Mouse (Mus musculus) megakaryocyte-erythroid progenitor cell, adult 5-6 weeks (primary cell): ENCODE results near the gene Vangl1. TPM values are rescaled to one million over a fixed set of nuclear protein-coding genes. Genes with fewer than 3 reads are reported as not detected.

Experiments
- ATAC-seq: replicated peaks from 2 replicates; pipeline ENCODE4 v1.8.0; 2016; ENCODE audit warnings: mild to moderate bottlenecking, inconsistent platforms; ENCODE audit not compliant: severe bottlenecking, poor library complexity, low FRiP score, low TSS enrichment
- total RNA-seq, 2 experiments: library from RNA; stranded (forward) in 1 of 2; stranded (reverse) in 1 of 2; fragments of 200-1000, 215-1000 nt in 1 of 2; fragments of >200 nt in 1 of 2; fragmentation: Nextera tagmentation in 1 of 2; gene quantifications; 2 replicates each; pipeline ENCODE4 v1.2.3; 2014 to 2017

The Vangl1 gene
- total RNA-seq, 2 experiments from 2014 or later, result 1.5 to 3.3 TPM

DNA sequence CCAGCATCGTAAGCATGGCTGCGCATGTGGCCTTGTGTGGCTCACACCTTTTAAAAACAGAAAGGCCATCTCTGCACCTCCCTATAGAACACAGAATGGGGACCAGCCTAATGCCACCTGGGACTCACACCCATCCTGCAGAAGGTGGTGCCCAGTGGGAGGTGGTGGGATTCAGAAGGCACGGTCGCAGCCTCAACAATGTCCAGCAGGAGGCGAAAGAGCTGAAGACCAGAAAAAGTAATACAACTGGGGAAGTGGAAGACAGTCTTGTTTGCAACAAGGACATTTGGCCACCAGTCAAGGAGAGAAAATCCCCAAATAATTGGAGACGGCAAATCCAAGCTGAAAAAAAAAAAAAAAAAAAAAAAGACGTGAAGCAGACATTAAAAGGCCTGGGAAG is 82.4 kb downstream of the Vangl1 start:
- ATAC-seq, result 0 out of 2 replicates have a peak, but pooled peaks have one; percentile 47

- ATAC-seq, result no peak
Observed at GRCm38 (mm10) chr3:102120947-102121346, 83.5 kb downstream of the Vangl1 start.

DNA sequence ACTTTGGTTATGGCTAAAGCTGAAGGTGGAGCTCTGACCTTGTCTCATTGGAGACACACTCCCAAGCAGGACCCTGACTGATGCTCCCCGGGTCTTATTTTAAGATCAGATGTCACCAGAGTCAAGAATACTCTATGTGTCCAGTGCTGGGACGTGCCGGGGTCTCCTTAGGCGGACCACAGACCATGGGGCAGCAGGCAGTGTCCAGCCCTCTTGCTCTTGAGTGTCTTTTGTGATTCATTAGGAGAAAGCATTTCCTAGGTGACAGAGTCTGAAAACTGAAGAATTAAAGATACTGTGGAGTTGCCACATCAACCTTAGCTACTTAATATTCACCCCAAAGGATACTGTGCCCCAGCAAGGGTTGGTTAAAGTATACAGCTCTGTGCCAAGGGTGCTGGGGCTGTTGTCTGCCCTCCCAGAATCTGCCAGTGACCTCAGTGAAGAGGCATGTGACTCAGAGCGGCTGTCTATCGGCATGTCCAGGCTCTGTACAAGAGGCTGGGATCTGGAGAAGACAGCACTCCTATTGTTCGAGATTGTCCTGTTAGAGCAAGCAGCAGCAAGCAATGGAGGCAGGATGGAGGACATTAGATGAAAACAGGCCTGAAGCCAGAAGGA is 92.4 kb downstream of the Vangl1 start:
- ATAC-seq, result no peak

GRCm38 (mm10) chr3:102108201-102108600 is 96.3 kb downstream of the Vangl1 start:
- ATAC-seq, result no peak

- no peak for ATAC-seq
Observed at GRCm38 (mm10) chr3:102103811-102104565, 100.5 kb downstream of the Vangl1 start.

Other genes starting within 250 kb of the Vangl1 start
- not detected in 2 replicates for gene Nhlh2, start 194.6 kb downstream of the Vangl1 start, total RNA-seq (2014; fragmentation: Nextera tagmentation)
- gene Nhlh2, start 194.6 kb downstream of the Vangl1 start, total RNA-seq (2017), result not detected in 2 replicates
- gene Casq2, start 118.3 kb downstream of the Vangl1 start, total RNA-seq (2014; fragmentation: Nextera tagmentation), result not detected in 2 replicates
- gene Casq2, start 118.3 kb downstream of the Vangl1 start, total RNA-seq (2017), result not detected in 2 replicates